Mouse (Mus musculus) E14TG2a.4 (cell line): Measurements from ENCODE around the gene Cd163.

Experiments used
- H3K27me3 ChIP-seq: 2 replicates; pipeline ENCODE4 v1.6.1; 2014; ENCODE audit warnings: low read length, control low read depth; ENCODE audit not compliant: insufficient read depth
- H3K36me3 ChIP-seq: 2 replicates; pipeline ENCODE4 v1.6.1; 2014; ENCODE audit warnings: low read length, control low read depth; ENCODE audit not compliant: insufficient read depth
- H3K4me1 ChIP-seq: replicated peaks from 2 replicates; pipeline ENCODE4 v1.6.1; 2014; ENCODE audit warnings: low read depth, low read length, control low read depth
- H3K4me3 ChIP-seq: replicated peaks from 2 replicates; pipeline ENCODE4 v1.5.1; 2014; ENCODE audit warnings: mild to moderate bottlenecking, low read length
- H3K9me3 ChIP-seq: 2 replicates; pipeline ENCODE4 v1.6.1; 2014; ENCODE audit warnings: low read length, control low read depth
- CTCF ChIP-seq: conservative IDR thresholded peaks from 2 replicates; pipeline ENCODE4 v1.5.1; 2014; ENCODE audit warnings: low read length
- NANOG ChIP-seq: IDR thresholded peaks from 2 replicates; pipeline ENCODE4 v1.6.1; 2014; ENCODE audit warnings: borderline replicate concordance, low read length, mixed read lengths
- POU5F1 ChIP-seq: IDR thresholded peaks from 2 replicates; pipeline ENCODE4 v1.6.1; 2014; ENCODE audit warnings: low read length, borderline replicate concordance

The Cd163 gene

GRCm38 (mm10) chr6:124346613-124347012, 42.2 kb downstream of the Cd163 start:
- no peaks in the 10 kb centered on the region for H3K27me3 ChIP-seq
- no peaks in the 10 kb centered on the region for H3K4me1 ChIP-seq
- H3K9me3 ChIP-seq, result no peaks in the 10 kb centered on the region
- H3K36me3 ChIP-seq, result no peaks in the 10 kb centered on the region
- no peak overlapping the region for H3K4me3 ChIP-seq
- TF ChIP-seq CTCF (peak; percentile 44), POU5F1 (no peak)

GRCm38 (mm10) chr6:124353246-124353645, 48.8 kb downstream of the Cd163 start:
- Histone ChIP-seq H3K9me3 (no peaks in the 10 kb centered on the region), H3K27me3 (no peaks in the 10 kb centered on the region), H3K36me3 (no peaks in the 10 kb centered on the region), H3K4me3 (no peak overlapping the region), H3K4me1 (no peaks in the 10 kb centered on the region)
- TF ChIP-seq POU5F1, result no peak

DNA sequence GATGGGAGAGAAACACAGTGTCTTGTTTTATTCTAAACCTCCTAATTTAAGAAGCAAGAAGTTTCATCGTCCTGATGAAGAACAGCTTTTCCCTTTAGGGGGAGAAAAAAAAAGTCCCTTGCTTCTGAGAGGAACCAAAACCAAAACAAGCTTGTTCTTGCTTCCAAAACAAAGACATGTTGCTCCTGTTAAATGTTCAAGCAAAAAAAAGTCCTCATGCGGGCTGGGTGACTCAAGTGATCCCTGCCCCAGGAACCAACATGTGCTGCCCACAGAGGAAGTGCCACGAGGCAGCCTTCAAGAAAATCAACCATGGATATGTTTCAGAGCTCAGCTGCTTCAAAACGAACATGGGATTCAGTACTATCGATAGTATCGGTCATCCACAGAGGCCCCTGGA, 54.5 kb downstream of the Cd163 start:
- H3K27me3 ChIP-seq, result no peaks in the 10 kb centered on the region
- no peak overlapping the region for H3K4me3 ChIP-seq
- TF ChIP-seq NANOG, result no peak
- no peak for TF ChIP-seq POU5F1
- TF ChIP-seq CTCF, result no peak
- peaks cover 5% of the 10 kb centered on the region; the same call in 1 of the 2 replicates for H3K4me1 ChIP-seq
- H3K9me3 ChIP-seq, result no peaks in the 10 kb centered on the region
- H3K36me3 ChIP-seq, result no peaks in the 10 kb centered on the region

DNA sequence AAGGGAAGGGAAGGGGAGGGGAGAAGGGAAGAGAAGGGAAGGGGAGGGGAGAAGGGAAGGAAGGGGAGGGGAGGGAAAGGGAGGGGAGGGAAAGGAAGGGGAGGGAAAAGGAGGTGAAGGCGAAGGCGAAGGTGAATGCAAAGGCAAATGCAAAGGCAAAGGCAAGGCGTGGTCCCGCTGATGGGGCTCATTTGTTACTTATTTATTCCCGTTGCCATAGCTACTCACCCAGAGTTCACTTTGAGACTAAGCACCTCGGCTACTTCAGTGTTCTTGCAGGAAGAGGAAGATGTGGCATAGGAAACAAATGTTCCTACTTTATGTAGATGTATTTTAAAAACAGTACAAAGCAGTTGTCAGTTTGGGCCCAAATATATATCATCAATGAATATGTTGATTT, 56.1 kb downstream of the Cd163 start:
- Histone ChIP-seq H3K9me3 (no peaks in the 10 kb centered on the region), H3K27me3 (no peaks in the 10 kb centered on the region), H3K4me3 (no peak overlapping the region), H3K36me3 (no peaks in the 10 kb centered on the region), H3K4me1 (peaks cover 5% of the 10 kb centered on the region; the same call in 1 of the 2 replicates)
- TF ChIP-seq CTCF, result no peak
- no peak for TF ChIP-seq NANOG
- TF ChIP-seq POU5F1, result no peak

DNA sequence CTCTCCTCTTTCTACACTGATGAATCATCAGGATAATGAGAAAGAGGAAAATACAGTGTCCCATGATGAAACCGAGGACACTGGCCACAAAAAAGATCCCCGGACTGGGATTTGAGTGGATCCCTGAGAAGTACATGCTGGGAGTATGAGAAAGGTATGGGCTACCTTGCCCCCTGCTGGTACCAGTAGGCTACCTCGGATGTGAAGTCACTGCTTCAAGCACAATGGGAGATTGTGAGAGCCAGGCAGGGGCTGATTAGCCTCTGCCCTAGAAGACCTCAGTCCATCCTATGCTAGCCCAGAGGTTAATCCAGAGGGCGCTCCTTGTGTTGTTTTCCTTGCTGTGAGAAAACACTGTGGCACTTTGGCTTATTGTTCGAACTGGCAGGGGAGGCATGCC, 59.9 kb downstream of the Cd163 start:
- no peak overlapping the region for H3K4me3 ChIP-seq
- no peaks in the 10 kb centered on the region for H3K9me3 ChIP-seq
- H3K36me3 ChIP-seq, result no peaks in the 10 kb centered on the region
- peaks cover 5% of the 10 kb centered on the region; the same call in 1 of the 2 replicates for H3K4me1 ChIP-seq
- H3K27me3 ChIP-seq, result no peaks in the 10 kb centered on the region
- no peak for TF ChIP-seq NANOG
- no peak for TF ChIP-seq POU5F1
- no peak for TF ChIP-seq CTCF

DNA sequence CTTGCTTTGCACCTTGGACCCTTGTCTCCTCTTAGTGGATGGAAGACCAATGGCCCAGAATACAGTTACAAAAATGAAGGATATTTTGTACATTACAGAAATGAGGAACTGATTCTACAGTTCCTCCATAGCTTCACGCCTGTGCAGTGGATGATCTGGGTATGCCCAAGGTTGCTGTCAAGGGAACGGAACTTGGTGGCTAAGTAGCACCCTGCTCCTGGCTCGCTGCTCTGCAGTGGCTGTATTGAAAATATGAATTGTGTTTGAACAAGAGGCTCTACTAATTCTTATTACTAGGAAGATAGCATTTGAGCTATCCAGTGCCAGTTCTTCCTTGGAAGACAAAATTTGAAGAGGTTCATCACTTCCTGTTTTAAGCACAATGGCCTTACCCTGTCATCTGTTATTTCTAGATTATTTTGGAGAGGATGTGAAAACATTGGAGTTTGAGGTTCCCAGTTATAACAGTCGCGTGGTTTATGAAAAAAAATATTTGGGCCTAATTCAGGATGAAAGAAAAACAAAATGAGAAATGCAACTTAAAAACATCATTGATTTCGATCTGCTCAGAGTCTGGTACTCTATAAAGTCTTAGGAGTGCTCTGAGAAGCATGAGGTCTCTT, 69.2 kb downstream of the Cd163 start:
- Histone ChIP-seq H3K9me3 (no peaks in the 10 kb centered on the region), H3K4me1 (no peaks in the 10 kb centered on the region), H3K36me3 (no peaks in the 10 kb centered on the region), H3K4me3 (no peak overlapping the region), H3K27me3 (no peaks in the 10 kb centered on the region)
- TF ChIP-seq POU5F1 (no peak), NANOG (no peak)

DNA sequence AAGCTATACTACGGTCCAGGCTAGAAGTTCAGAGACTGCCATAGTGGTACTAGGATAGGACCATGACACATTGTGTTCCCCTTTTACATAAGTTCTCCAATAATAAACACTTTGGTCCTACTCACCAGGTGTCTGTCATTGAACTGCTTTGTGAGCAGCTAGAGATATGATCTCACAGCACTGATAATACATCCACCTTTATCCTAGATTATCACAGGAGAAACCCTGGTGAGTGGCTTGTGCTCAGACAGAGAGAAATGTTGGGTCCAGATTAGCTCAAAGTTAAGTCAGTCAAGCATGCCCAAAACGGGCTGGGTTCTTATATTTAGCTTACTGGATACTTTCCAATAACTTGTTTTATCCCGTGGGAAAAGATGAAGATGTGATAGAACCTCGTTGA, 70.2 kb downstream of the Cd163 start:
- TF ChIP-seq CTCF (no peak), NANOG (no peak), POU5F1 (no peak)
- Histone ChIP-seq H3K4me3 (no peak overlapping the region), H3K9me3 (no peaks in the 10 kb centered on the region), H3K27me3 (no peaks in the 10 kb centered on the region), H3K36me3 (no peaks in the 10 kb centered on the region), H3K4me1 (no peaks in the 10 kb centered on the region)

DNA sequence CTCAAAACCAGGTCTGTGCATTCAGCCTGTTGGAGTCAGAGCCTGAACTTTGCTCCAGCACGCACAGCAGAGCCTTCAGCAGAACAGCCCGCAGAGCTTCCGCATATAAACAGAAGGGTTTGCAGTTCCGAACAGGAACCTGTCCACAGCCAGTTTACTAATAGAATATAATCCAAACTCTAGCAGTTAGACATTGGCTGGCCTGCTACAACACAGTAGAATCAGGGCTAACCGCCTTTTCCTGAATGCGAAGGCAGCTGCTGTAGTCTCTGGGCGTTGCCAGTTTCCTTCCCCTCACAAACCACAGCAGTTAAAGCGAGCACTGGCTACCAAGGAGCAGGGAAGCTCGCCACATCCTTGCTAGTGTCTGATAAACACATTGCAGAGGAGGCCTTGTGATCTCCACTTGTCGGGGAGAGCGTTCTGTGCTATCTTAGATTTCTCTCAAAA, 71.0 kb downstream of the Cd163 start:
- Histone ChIP-seq H3K4me1 (no peaks in the 10 kb centered on the region), H3K9me3 (no peaks in the 10 kb centered on the region), H3K27me3 (no peaks in the 10 kb centered on the region), H3K4me3 (no peak overlapping the region), H3K36me3 (no peaks in the 10 kb centered on the region)
- TF ChIP-seq CTCF (no peak), NANOG (no peak), POU5F1 (no peak)

GRCm38 (mm10) chr6:124376311-124376710, 71.9 kb downstream of the Cd163 start:
- TF ChIP-seq NANOG (no peak), POU5F1 (no peak), CTCF (no peak)
- no peaks in the 10 kb centered on the region for H3K4me1 ChIP-seq
- H3K27me3 ChIP-seq, result no peaks in the 10 kb centered on the region
- H3K9me3 ChIP-seq, result no peaks in the 10 kb centered on the region
- no peaks in the 10 kb centered on the region for H3K36me3 ChIP-seq
- no peak overlapping the region for H3K4me3 ChIP-seq
